Mouse (Mus musculus): ENCODE measurements at regions not wholly inside any gene's neighbourhood (a gene's known extent, or its start where the extent isn't known, plus 50 kb on each side); places are given as distances from the start of the nearest gene placed in this dataset.
A peak's percentile ranks its signal among the peaks of the same experiment; 100 is the strongest.

GRCm38 (mm10) chr17:27355717-27356116, 151.4 kb upstream of the Lemd2 start:
- 59% methylated on average over 8 of the region's 9 CpGs for WGBS
- no peak overlapping the region for H3K9ac ChIP-seq (replicated peaks; ENCODE audit: low read length, poor library complexity, severe bottlenecking)
- H3K9me3 ChIP-seq (ENCODE audit: low read length): no peaks in the 10 kb centered on the region
- H3K4me1 ChIP-seq (ENCODE audit: insufficient read depth, low read length): no peaks in the 10 kb centered on the region
- no peak overlapping the region for H3K27ac ChIP-seq (ENCODE audit: low read depth, low read length)
- ATAC-seq (ENCODE audit: low FRiP score) (no peak), DNase-seq (ENCODE audit: low spot score) (peak; percentile 53)
- no peak overlapping the region for H3K4me2 ChIP-seq (ENCODE audit: low read depth, low read length, poor library complexity, severe bottlenecking)
- H3K36me3 ChIP-seq (ENCODE audit: insufficient read depth, low read length): no peaks in the 10 kb centered on the region
- no peaks in the 10 kb centered on the region for H3K27me3 ChIP-seq (ENCODE audit: insufficient read depth, low read length)
- no peak for TF ChIP-seq CTCF (IDR thresholded peaks at IDR 0.05)
- H3K4me3 ChIP-seq (ENCODE audit: low read depth, low read length): no peak overlapping the region

DNA sequence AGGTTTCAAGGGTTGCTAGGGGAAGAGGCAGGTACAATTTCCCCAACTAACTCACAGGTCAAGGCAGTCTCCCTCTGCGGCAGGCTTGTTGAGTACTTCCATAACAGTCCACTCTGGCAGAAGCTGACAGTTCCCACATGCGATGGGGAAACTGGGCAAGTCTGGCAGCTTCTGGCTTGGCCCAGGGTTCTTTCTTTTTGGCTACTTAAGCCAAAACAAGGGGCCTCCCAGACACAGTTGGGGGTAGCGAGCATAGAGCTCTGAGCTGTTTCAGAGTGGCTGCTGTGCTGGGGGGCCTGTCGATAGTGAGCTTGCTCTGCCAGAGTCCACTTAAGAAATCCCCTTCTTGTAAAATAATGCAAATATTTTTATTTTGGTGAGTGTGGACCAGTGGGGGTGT, 150.8 kb upstream of the Lemd2 start:
- H3K27ac ChIP-seq (ENCODE audit: low read depth, low read length): no peak overlapping the region
- no peak overlapping the region for H3K4me3 ChIP-seq (ENCODE audit: low read depth, low read length)
- no peaks in the 10 kb centered on the region for H3K27me3 ChIP-seq (ENCODE audit: insufficient read depth, low read length)
- ATAC-seq (ENCODE audit: low FRiP score): no peak
- no peak for DNase-seq (ENCODE audit: low spot score)
- no peaks in the 10 kb centered on the region for H3K9me3 ChIP-seq (ENCODE audit: low read length)
- no peak for TF ChIP-seq CTCF (IDR thresholded peaks at IDR 0.05)
- no peaks in the 10 kb centered on the region for H3K4me1 ChIP-seq (ENCODE audit: insufficient read depth, low read length)
- no peak overlapping the region for H3K9ac ChIP-seq (replicated peaks; ENCODE audit: low read length, poor library complexity, severe bottlenecking)
- no peaks in the 10 kb centered on the region for H3K36me3 ChIP-seq (ENCODE audit: insufficient read depth, low read length)
- 90% methylated on average over 4 of the region's 4 CpGs for WGBS
- no peak overlapping the region for H3K4me2 ChIP-seq (ENCODE audit: low read depth, low read length, poor library complexity, severe bottlenecking)

DNA sequence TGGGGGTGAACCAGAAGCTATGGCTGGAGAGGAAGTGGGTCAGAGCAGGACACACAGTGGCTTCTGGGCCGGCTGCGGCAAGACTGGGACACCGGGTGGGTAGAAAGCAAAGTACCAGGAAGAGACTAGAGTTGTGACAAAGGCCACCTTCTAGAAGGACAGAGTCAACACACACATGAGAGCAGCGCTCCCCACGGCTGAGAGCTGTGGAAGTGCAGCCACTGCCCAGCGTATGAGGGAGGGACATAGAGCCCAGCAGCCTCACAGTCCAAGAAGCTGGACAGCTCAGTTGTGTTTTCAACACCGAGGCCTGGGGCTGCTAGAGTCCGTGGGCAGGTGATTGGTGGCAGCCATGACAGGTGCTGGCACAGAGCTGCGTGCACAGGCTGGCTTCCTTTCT, 145.6 kb upstream of the Lemd2 start:
- no peak overlapping the region for H3K27ac ChIP-seq (ENCODE audit: low read depth, low read length)
- no peak for DNase-seq (ENCODE audit: low spot score)
- H3K4me3 ChIP-seq (ENCODE audit: low read depth, low read length): no peak overlapping the region
- TF ChIP-seq CTCF (IDR thresholded peaks at IDR 0.05): no peak
- no peak overlapping the region for H3K9ac ChIP-seq (replicated peaks; ENCODE audit: low read length, poor library complexity, severe bottlenecking)
- WGBS: 88% methylated on average over 9 of the region's 9 CpGs
- H3K4me1 ChIP-seq (ENCODE audit: insufficient read depth, low read length): no peaks in the 10 kb centered on the region
- no peak for ATAC-seq (ENCODE audit: low FRiP score)
- H3K9me3 ChIP-seq (ENCODE audit: low read length): no peaks in the 10 kb centered on the region
- no peak overlapping the region for H3K4me2 ChIP-seq (ENCODE audit: low read depth, low read length, poor library complexity, severe bottlenecking)
- H3K27me3 ChIP-seq (ENCODE audit: insufficient read depth, low read length): no peaks in the 10 kb centered on the region
- no peaks in the 10 kb centered on the region for H3K36me3 ChIP-seq (ENCODE audit: insufficient read depth, low read length)

- no peak for ATAC-seq (ENCODE audit: low FRiP score)
- no peaks in the 10 kb centered on the region for H3K9me3 ChIP-seq (ENCODE audit: low read length)
- no peak overlapping the region for H3K4me2 ChIP-seq (ENCODE audit: low read depth, low read length, poor library complexity, severe bottlenecking)
- H3K27ac ChIP-seq (ENCODE audit: low read depth, low read length): no peak overlapping the region
- DNase-seq (ENCODE audit: low spot score): no peak
- no peaks in the 10 kb centered on the region for H3K36me3 ChIP-seq (ENCODE audit: insufficient read depth, low read length)
- H3K4me1 ChIP-seq (ENCODE audit: insufficient read depth, low read length): no peaks in the 10 kb centered on the region
- 89% methylated on average over 4 of the region's 4 CpGs for WGBS
- H3K4me3 ChIP-seq (ENCODE audit: low read depth, low read length): no peak overlapping the region
- H3K27me3 ChIP-seq (ENCODE audit: insufficient read depth, low read length): no peaks in the 10 kb centered on the region
- no peak for TF ChIP-seq CTCF (IDR thresholded peaks at IDR 0.05)
- no peak overlapping the region for H3K9ac ChIP-seq (replicated peaks; ENCODE audit: low read length, poor library complexity, severe bottlenecking)
Measured at GRCm38 (mm10) chr17:27349432-27349831, 145.2 kb upstream of the Lemd2 start.

DNA sequence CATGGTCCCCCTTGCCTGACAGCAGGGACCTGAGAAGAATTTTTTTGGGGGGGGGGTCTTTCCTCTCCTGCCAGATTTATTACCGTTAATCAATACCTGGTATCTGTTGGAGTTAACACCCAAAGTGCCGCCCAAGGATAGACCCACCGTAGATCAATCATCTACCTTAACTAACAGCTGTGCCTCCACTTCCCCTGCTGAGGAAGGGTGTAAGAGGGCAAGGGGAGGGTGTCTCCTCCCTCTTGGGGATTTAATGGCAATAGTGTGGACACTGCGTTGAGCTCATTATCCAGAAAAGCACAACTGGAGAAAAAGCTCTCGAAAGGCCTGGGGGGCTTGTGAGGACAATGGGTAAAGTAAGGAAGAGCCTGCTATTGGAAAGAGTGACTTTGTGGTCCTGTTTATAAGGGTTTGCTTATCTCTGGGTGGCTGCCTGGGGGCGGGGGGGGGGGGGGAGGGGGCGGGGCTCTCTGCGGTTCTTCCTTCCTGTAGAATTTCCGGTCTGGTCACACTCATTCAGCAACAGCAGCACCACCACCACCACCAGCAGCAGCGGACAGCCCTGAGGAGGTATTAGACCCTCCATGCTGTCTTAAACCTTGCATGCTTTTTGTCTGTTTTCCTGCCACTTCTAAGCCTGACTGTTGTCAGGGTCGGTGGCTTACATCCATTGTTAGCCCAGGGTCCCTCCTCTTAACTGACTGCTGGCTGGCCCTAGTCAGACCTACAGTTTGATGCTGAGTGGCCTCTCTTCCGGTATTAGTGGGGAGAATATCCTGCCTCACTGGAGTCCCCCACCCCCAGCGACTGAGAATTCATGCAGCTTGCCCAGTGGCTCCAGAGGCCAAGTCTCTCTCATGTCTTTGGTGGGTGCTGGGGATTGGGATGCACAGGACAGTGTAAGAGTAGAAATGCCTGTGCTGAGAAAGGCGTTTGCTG, 138.0 kb upstream of the Lemd2 start:
- H3K36me3 ChIP-seq (ENCODE audit: insufficient read depth, low read length): no peaks in the 10 kb centered on the region
- ATAC-seq (ENCODE audit: low FRiP score) (no peak), DNase-seq (ENCODE audit: low spot score) (no peak)
- H3K4me2 ChIP-seq (ENCODE audit: low read depth, low read length, poor library complexity, severe bottlenecking): no peak overlapping the region
- H3K27me3 ChIP-seq (ENCODE audit: insufficient read depth, low read length): no peaks in the 10 kb centered on the region
- H3K27ac ChIP-seq (ENCODE audit: low read depth, low read length): no peak overlapping the region
- no peaks in the 10 kb centered on the region for H3K9me3 ChIP-seq (ENCODE audit: low read length)
- no peak overlapping the region for H3K9ac ChIP-seq (replicated peaks; ENCODE audit: low read length, poor library complexity, severe bottlenecking)
- no peak overlapping the region for H3K4me3 ChIP-seq (ENCODE audit: low read depth, low read length)
- no peak for TF ChIP-seq CTCF (IDR thresholded peaks at IDR 0.05)
- WGBS: 52% methylated on average over 12 of the region's 14 CpGs
- H3K4me1 ChIP-seq (ENCODE audit: insufficient read depth, low read length): no peaks in the 10 kb centered on the region

GRCm38 (mm10) chr17:27339823-27340222, 135.6 kb upstream of the Lemd2 start:
- H3K36me3 ChIP-seq (ENCODE audit: insufficient read depth, low read length): no peaks in the 10 kb centered on the region
- TF ChIP-seq CTCF (IDR thresholded peaks at IDR 0.05): no peak
- H3K27ac ChIP-seq (ENCODE audit: low read depth, low read length): no peak overlapping the region
- no peak overlapping the region for H3K4me3 ChIP-seq (ENCODE audit: low read depth, low read length)
- no peaks in the 10 kb centered on the region for H3K9me3 ChIP-seq (ENCODE audit: low read length)
- ATAC-seq (ENCODE audit: low FRiP score) (no peak), DNase-seq (ENCODE audit: low spot score) (no peak)
- H3K4me2 ChIP-seq (ENCODE audit: low read depth, low read length, poor library complexity, severe bottlenecking): no peak overlapping the region
- no peak overlapping the region for H3K9ac ChIP-seq (replicated peaks; ENCODE audit: low read length, poor library complexity, severe bottlenecking)
- no peaks in the 10 kb centered on the region for H3K4me1 ChIP-seq (ENCODE audit: insufficient read depth, low read length)
- 57% methylated on average over 3 of the region's 3 CpGs for WGBS
- H3K27me3 ChIP-seq (ENCODE audit: insufficient read depth, low read length): no peaks in the 10 kb centered on the region

Data from midbrain, postnatal 0 days (tissue).